Mouse (Mus musculus) spleen, adult 12 weeks (tissue): ENCODE results near the gene Spryd3.

Experiments used
- DNase-seq: peaks from one replicate; pipeline ENCODE4 v3.0.0; 2022; ENCODE audit warnings: low spot score

The Spryd3 gene

DNA sequence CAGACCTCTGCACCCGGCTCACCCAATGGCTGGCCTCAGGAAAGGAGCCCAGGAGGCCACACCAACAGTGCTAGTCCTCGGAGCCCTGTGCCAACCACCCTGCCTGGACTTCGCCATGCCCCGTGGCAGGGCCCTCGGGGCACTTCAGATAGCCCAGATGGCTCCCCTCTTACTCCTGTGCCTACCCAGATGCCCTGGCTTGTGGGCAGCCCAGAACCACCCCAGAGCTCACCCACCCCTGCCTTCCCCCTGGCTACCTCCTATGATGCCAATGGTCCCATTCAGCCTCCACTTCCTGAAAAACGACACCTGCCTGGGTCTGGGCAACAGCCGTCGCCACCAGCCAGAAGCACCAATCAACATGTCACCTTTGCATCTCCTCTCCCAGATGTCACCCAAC lies 23.2 kb downstream of the Spryd3 start:
- DNase-seq = no peak

DNA sequence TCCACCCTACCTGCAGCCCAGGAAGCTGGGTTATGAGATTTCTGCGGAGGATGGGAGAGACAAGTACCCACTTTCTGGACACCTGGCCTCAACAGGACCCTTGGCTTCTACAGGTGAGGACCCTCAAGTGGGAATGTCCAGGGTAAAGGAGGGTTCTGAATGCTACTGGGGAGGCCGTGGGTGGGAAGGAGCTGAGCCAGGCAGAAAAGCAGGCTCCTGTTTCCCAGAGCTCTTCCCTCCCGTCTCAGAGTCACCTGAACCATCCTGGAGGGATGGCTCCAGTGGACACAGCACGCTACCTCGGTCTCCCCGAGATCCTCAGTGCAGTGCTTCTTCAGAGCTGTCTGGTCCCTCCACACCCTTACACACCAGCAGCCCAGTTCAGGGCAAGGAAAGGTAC lies 23.9 kb downstream of the Spryd3 start:
- DNase-seq = no peak

DNA sequence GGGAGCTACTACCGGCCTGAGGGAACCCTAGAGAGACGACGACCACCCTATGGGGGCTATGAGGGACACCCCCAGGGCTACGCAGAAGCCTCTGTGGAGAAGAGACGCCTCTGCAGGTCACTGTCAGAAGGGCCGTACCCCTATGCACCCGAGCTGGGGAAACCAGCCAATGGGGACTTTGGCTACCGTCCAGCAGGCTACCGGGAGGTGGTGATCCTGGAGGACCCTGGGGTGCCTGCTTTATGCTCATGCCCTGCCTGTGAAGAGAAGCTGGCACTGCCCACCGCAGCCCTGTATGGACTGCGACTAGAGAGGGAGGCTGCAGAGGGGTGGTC lies 24.6 kb downstream of the Spryd3 start:
- no peak for DNase-seq

DNA sequence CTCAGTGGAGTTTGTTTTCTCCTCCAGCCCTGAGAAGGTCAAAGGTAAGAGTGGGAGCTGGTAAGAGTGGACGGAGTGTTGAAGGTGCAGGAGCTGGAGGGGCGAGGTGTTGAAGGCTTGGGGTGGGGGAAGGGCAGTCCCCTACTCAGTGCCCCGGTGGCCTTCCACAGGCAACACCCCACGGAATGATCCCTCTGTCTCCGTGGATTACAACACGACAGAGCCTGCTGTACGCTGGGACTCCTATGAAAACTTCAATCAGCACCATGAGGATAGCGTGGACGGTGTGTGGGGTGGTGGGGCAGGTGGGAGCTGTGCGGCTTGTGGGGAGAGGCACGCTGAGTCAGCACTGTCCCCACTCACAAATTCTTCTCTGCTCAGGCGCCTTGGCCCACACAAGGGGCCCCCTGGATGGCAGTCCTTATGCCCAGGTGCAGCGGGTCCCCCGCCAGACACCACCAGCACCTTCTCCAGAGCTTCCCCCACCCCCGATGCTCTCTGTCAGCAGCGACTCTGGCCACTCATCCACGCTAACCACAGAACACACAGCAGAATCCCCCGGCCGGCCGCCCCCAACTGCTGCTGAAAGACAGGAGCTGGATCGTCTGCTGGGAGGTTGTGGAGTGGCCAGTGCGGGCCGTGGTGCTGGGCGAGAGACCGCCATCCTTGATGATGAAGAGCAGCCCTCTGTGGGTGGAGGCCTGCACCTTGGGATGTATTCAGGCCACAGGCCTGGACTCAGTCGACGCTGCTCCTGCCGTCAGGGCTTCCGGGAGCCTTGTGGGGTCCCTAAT lies 25.1 kb downstream of the Spryd3 start:
- no peak for DNase-seq

DNA sequence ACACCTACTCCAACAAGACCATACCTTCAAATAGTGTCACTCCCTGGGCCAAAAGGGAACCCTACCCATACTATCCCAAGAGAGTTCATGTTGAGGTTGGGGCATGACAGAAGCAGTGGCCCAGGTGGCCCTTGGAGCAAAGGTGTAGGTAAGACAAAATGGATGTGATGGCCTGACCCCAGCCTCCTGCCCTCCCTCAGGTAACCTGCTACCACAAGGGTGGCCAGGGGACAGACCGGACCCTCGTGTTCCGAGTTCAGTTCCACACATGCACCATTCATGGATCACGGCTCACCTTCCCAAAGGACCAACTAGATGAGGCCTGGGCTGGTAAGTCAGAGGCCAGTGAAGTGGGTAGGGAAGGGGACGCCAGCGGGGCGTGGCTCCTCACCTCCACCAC lies 25.8 kb downstream of the Spryd3 start:
- no peak for DNase-seq

DNA sequence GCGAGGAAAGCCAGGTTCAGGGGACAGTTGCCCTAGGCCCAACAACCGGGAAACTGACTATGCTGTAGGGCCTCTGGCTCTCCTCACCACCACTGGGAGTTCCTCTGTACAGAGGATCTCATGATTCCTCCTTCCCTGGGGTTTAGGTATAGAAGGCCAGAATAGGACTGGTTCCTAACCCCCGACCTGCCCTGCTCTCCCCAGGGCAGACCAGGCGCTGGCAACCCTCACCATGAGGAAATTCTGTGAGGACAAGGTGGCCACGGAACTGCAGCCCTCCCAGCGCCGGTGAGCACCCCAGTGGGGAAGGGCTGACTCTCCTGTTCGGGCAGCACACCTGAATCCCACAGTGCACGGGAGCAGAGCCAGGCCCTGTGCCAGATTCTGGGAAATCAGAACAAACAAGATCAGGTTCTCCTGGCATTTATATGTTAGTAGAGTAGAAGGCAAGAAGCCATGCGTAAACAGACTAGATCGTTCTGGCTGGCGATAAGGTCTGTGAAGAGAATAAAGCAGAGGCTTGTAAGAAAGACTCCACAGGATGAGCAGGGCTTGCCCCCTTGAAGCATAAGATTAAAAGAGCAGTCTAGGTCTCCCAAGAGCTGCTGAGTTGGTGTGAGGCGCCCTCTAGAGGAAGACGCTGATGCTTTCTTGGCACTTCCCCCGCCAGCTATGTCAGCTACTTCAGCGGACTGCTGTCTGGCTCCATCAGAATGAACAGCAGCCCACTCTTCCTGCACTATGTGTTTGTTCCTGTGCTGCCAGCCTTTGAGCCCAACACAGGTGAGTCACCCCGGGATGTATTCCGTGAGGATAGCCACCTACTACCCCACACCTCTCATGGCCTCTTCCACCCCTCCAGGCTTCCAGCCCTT lies 27.1 kb downstream of the Spryd3 start:
- DNase-seq = peak; percentile 44

DNA sequence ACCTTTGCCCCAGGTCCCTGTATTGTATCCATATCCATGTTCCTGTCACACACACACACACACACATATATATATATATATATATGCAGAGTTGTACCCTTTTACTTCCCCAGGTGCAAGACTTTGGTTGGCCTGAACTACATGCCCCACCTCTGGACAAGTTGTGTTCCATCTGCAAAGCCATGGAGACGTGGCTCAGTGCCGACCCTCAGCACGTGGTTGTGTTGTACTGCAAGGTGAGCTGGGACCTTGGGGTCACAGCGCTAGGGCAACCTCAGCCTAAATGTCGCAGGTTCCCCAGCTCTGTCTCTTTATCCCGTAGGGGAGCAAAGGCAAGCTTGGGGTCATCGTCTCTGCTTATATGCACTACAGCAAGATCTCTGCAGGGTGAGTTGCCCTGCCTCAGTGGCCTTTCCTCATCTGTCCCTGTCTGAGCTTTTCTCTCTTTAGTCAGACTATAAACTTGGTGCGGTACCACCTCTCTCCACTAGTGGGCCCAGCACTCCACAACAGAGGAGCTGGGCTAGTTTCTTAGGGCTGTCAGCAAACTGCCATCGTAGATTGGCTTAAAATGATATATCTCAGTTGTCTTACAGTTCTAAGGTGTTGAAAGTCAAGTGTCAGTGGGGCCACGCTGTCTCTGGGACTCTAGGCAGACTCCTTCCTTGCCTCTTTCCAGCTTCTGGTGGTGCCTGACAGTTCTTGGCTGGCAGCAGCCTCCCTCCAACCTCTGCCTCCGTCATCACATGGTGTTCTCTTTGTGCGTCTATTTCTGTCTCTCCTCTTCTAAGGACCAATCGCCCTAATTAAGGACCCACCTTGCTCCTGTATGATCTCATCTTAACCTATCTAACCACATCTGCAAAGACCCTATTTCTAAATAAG lies 28.1 kb downstream of the Spryd3 start:
- DNase-seq = peak; percentile 54

DNA sequence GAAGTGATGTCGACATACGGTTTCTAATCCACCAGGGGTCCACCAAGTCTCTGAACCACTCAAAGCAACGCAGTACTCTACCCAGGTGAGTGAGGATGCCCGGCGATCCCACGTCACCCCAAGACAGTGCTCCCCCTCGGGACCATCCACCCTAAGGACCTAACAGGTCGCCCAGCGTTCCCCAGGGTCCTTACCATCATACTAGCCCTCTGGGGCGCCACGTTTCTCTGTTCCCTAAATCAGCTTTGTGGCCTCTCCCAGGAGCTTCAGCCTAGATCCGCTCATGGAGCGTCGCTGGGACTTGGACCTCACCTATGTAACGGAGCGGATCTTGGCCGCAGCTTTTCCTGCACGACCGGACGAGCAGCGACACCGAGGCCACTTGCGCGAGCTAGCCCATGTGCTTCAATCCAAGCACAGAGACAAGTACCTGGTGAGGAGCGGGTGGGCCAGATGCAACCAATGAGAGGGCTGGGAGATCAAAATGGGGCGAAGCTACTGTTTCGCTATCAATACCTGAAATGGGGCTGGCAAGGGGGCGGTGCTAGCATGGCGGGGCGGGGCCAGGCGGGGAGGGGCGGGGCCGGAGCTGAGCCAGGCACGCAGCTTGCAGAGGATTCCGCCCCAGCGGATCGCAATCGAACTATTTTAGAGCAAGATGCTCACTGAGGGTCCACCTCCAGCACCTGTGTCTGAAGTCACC lies 29.1 kb downstream of the Spryd3 start:
- DNase-seq = no peak

DNA sequence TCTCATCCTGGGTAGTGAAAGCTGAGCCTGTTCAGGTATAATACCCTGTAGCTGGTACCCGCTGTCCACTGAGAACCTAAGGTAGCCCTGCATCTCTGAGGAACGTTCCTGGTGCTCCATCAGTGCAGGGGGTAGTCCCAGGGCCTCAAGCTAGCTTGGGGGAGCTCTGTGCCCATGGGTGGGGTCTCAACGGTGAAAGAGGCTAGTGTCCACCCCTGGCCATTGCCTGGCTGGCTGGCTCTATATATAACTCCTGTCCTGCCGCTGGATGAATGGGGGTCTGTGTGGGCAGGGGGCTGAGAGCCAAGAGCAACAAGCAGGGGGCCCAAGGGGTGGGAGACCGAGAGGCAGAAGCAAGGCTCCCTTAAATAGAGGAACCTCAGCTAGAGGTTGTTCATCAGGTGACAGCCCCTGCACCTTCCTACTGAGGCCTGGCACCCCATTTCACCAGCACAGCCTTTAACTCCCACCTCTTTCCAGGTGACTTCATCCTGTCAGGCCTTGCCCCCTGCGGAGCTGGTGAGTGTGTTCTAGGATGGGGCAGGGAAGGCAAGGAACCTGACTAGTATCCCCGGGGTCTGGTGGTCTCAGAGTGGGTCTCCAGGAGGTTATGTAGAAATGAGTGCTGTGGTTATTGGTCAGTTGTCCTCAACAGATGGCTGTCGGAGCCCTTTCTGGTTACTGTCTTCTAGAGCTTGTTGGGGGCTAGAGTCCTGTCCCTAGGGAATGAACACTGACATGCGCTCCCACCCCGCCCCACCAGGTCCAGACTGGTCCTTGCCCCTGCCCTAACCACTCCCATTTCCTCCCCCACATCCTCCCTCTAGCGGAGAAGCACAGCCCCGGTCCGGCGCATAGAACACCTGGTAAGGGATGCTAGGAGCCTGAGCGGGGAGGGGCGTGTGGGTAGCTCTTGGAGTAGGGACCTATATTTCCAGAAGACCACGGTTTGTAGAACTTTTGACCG lies 30.0 kb downstream of the Spryd3 start:
- no peak for DNase-seq

DNA sequence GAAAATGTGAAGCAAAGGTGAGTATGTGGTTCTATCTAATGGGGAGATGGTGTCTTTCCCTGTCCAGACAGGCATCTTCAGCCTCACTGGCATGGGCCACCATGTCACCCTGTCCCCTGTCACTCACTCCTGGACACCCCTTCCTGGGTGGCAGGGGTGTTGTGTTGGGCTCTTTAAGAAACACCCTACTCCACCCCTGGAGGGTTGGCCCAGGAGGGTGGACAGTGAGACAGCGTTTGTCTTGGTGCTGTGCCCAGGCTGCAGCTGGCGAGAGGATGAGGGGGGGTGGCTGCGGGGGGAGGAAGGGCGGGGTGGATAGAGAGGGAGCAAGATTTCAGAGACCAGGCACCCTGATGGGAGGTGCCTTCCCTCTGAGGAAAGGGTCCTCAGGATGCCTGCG lies 30.7 kb downstream of the Spryd3 start:
- no peak for DNase-seq

DNA sequence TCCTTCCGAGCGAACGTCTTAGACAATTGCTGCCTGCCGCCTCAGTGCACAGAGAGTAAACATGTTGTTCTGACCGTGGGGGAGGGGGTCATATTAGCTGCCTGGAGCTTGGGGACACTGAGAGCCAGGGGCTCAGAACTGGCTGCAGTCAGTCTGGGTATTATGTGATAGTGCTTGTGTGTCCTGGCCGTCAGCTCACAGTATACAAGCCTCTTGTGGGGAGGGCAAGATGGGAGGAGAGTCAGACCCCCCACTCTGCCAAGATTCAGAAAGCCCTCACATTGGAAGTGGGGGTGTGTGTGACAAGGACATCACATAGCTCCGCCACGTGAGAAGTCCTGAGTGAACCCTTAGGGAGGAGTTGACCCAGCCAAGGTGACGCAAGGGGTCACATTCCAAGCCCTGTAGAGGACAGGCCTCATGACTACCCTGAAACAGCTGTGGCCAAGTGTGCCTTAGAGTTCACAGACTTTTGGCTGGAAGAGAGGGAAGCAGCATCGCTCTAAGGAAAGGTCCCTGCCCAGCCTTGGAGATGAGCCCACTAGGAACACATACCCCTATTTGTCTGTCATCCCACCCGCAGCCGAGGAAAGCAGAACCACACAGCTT lies 32.0 kb downstream of the Spryd3 start:
- no peak for DNase-seq

DNA sequence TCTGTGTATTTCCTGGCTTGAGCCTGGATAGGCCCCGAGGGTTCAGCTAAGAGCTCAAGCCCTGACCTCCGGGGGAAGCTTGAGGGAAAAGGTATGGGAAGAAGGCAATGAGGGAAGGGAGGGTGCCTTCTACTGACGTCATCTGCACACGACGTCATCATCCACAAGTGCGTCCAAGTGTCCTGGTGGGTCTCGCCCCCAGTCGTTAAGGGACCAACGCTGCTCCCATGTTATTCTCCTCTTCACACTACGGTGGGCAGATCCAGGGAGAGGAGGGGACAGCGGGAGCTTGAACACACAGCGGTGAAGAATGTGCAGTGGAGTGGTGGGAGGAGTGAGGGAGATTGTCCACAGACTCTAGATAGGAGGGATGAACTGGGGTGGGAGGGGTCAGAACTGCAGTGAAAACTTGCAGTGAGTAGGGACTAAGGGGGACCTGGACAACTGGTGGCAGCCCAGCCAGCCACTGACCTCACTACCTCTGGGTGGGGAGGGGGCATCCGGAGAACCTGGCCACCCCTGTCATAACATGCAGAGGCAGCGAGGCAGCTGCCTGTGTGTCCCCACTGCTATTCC lies 32.6 kb downstream of the Spryd3 start:
- no peak for DNase-seq

DNA sequence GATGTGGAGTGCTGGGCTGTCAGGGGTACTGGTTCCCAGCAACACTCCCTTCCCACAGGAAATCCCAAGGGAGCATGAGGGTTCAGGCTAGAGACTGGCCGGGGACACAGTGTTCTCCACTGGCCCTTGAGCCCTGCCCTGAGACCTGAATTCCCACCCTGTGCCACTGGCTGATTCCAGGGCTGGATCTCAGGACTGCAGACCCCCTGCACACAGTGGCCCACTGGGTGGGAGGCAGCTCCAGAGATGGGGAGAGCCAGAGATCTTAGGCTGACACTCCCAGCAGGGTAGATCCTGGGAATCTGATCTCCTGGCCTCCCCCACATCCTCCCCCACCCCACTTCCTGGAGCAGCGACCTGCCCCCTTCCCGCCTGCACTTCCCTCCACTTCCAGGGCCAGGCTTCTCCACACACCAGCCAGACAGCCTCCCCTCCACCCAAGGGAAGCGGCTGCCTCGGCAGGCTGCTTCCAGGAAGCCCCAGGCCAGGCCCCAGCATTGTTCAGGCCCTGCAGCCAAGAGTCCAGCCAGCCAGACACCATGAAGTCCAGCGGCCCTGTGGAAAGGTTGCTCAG lies 33.4 kb downstream of the Spryd3 start:
- no peak for DNase-seq

DNA sequence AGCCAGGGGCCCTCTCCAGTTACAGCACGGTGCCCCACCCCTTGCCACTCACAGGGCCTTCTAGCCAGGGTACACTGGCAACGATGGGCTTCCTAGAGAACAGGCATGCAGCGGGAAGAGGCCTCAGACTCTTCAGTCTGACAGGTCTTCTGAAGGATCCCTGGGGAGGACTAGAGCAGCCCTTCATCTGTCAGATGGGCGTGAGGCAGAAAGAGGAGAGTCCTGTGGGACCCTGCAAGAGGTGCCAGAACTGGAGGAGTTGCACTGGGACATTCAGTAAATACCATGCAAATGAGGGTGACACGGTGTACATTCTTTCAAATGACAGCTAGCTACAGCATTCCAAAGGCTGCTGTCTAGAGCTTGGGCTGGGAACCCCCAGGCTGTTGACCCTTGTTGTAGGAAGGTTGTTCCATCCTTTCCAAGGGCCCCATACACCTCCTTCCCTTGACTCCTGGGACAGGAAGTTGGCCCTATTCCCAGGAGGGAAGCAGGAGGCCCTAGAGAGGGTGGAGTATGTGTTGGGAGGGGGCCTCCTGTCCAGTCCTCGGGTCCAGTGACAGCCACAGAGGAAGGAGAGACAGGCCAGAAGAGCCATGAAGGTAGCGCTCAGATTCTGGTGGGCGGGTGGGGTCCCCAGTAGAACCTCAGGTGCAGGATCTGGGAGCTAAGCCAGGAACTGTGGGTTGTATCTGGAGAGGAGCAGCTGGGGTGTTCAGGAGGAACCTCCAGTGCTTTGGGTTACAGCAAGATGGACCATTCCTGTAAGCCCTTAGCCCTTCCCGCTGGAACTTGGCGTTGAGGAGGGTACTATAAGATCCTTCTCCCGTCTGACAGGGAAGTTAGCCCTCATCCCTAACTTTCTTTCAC lies 34.1 kb downstream of the Spryd3 start:
- no peak for DNase-seq

DNA sequence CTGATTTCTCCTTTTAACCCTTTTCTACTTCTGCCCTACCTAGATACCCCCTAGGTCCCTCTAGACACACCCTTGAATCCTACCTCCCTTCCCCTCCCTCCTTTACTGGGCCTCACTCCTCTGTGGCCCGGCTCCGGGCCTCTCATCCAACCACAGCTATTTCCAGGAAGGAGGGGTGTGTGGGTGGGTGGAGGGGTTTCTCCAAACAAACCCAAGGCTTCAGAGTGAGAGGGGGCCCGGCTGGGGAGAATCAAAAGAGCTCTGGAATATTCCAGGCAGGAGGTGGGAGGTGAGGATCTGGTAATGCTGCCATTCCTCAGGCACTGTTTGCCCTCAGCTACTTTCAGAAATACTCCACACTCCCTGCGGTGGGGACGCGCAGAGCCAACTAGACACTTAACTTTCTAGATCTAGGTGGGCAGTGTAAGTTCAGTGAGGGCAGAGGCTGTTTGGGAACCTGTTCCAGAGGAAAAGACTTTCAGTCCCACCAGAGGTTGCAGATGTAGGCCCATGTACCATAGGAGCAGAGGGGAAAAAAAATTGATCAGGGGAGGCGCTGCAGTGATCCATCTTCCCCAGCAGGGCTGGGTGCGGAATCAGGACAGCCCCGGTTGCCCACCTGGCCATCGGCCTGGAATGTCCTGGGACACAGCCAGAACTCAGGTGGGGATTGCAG lies 34.9 kb downstream of the Spryd3 start:
- no peak for DNase-seq

DNA sequence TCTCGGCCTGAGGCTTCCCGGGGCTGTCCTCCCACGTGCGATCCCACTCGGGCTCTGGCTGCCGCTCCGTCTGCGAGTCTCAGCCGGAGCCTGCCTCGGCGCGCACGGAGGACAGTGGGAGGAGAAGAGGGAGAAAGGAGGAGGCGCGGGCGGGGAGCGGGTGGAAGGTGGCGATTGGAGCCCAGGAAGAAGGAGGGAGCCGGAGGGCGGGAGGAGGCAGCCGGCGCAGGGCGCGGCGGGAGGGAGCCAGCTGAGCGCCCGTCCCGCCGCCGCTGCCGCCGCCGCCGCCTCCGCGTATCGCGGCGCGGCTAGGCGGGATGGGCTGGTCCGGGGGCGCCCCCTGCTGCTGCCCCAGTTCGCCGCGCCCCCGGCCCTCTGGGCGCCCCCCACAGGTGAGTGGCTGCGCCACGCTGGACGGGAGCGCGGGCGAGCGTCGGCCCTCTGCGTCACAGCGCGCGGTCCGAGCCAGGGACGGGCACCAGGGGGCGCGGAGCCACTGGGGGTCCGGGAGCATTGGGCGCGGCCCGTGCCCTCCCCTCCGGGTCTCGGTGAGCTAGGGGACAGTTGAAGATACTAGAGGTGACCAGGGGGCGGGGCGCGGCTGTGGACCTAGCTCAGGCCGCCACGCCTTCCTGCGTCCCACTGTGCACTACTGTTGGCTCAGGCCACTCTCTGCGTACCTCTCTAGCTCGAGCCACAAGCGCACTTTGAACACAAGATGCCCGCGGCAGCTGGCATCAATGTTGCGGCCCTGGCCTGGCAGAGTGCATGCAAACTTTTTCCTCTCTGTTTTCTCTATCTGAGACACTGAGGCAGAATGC lies 35.7 kb downstream of the Spryd3 start, which contains the start of gene Tns2:
Gene Tns2 (plus strand): TSS at position 253 of the 821 bp plus-strand sequence.
- DNase-seq = no peak

DNA sequence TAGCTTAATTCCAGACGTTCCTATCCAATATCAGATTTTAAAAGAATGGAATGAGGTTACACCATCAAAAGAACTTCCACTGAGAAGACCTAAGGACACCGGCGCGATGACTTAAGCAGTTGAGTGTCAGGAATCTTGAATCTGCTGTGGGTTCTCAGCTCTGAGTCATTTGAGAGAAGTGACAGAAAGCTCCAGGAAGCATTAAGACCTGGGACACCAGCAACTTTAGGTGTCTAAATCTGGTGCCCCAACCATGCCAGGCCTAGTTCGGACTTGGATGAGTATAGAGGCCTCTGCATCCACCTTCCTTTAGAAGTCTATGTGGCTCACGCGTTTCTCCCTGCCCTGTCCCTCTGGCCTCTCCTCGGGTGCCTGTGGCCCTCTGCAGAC lies 36.3 kb downstream of the Spryd3 start:
- DNase-seq = no peak
